In the genomic region with DNA sequence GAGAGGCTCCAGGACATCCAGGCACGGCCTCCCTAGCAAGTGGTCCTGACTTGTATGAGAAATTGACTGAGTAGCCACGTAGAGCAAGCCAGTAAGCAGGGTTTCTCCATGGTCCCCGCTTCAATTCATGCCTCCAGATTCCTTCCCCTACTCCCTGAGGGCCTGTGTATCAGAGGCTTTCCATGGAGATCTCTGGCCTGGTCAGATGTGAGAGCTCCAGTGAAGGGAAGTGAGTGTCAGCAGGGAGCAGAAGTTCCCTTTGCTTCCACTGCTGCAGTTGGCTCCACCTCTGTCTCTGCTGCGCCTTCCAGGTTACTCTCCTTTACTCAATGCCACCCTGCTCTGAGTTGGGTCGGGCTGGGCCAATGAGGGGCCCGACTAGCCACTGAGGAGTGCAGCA, we compare ENCODE assay signal across 19 mouse cellular contexts.
"Had no signal": no experiment of that assay in that cellular context is flagged by ENCODE, and none has a peak within 500 bp of the region (broad histone marks: within the 10 kb centered on the region; RNA-seq: fewer than 3 reads in every experiment).

No protein-coding gene starts in this region.

- H3K36me3 ChIP-seq: limb, embryonic 10.5 days; limb, embryonic 13.5 days; midbrain, embryonic 10.5 days; midbrain, embryonic 13.5 days; neural tube, embryonic 13.5 days had no signal

- ATAC-seq: inflammation-experienced regulatory T-cells, adult 6 months; intestine, embryonic 16.5 days; lung, postnatal 0 days; midbrain, embryonic 13.5 days; midbrain, embryonic 16.5 days had no signal

- H3K4me3 ChIP-seq: limb, embryonic 10.5 days; limb, embryonic 13.5 days; megakaryocyte, embryonic 14.5 days; midbrain, embryonic 10.5 days; midbrain, embryonic 13.5 days; myocyte; neural tube, embryonic 13.5 days had no signal

- H3K4me2 ChIP-seq: limb, embryonic 13.5 days; lung, embryonic 14.5 days; midbrain, embryonic 13.5 days; neural tube, embryonic 13.5 days had no signal

- H3K9me3 ChIP-seq: limb, embryonic 10.5 days; limb, embryonic 13.5 days; megakaryocyte, embryonic 14.5 days; midbrain, embryonic 10.5 days; midbrain, embryonic 13.5 days; neural tube, embryonic 13.5 days had no signal

- H3K9ac ChIP-seq: limb, embryonic 13.5 days; lung, embryonic 14.5 days; midbrain, embryonic 13.5 days; neural tube, embryonic 13.5 days had no signal

- H3K27ac ChIP-seq: kidney, postnatal 0 days; limb, embryonic 10.5 days; limb, embryonic 13.5 days; midbrain, embryonic 10.5 days; midbrain, embryonic 13.5 days; neural tube, embryonic 13.5 days had no signal

- DNase-seq: kidney, adult 18-20 months; kidney, adult 9 months; kidney, postnatal 25 days; lung, embryonic 14.5 days; retina, postnatal 1 day; thymus, adult 2 months; thymus, postnatal 14 days had no signal

- H3K27me3 ChIP-seq: limb, embryonic 13.5 days; megakaryocyte, embryonic 14.5 days; midbrain, embryonic 13.5 days; neural tube, embryonic 13.5 days had no signal
